Mouse (Mus musculus) thymus, adult 18-20 months (tissue): ENCODE measurements around the gene Ephx4.
"Not testable (repeated sequence)": the region's sequence is repeated elsewhere in the genome, so short reads cannot be mapped to it uniquely, and the experiment has no call there.

Source experiments
- DNase-seq, 2 experiments: peaks; one replicate each; pipeline ENCODE4 v3.0.0; 2022; ENCODE audit warnings: mixed read lengths in 2 of 2

The Ephx4 gene

DNA sequence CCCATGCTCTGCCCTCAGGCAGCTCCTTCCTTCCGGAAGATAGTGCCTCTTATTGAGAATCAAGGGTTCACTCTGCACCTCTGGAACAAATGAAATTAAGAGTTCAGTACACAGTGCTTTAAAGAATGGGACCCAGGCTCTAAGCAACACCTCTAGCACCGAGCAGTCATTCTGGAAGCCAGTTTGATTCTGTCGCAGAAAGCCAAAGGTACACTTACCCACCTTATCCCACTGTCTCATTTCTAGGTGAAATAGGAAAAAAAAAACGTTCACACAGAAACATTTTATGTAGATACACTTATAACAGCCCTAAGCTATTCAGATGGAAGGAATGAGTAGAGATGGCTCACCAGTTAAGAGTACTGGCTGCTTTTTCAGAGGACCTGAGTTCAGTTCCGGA, at the start of gene Ephx4:
Ephx4 (plus strand) TSS at position 301 of the 400 bp plus-strand sequence.
- no peak for DNase-seq

GRCm38 (mm10) chr5:107353981-107354380, 48.6 kb upstream of the Ephx4 start:
- peak; percentile 38 to 68 for DNase-seq

- peak; percentile 48 to 65 for DNase-seq
These were observed 46.7 kb upstream of the Ephx4 start for GRCm38 (mm10) chr5:107355801-107356200.

GRCm38 (mm10) chr5:107357723-107358122, 44.8 kb upstream of the Ephx4 start:
- DNase-seq, result no peak

GRCm38 (mm10) chr5:107359395-107360053, 43.0 kb upstream of the Ephx4 start:
- DNase-seq, result peak; percentile 80 to 86

DNA sequence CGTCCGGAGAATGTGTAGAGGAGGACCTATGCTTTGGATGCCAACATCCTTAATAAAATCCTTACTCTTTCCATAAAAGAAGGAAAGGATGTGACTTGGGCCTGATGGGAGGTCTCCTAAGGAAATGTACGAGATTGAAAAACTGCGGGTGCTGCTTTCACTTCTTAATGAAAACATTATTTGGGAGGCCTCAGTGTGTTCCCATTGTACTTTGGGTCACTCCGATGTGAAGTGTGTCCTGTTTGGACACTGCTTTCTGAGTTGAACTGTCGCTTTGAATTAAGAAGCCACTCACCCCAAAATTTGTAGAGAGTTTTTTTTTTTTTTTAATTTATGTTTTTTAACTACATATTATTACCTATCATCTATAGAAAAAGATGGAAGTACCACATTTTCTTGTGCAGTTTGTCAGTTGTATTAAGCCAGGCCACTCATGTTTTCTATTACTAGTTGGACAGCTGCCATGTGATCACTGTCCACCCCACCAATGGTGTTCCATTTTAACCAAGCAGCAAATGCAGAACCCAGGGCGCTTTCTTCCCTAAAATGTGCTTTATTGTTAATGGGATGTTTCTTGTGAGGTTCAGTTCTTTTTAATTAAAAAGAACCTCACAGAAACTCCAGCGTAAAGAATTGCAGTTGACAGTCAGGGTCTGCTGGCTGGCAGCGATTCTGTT, 42.3 kb upstream of the Ephx4 start:
- no peak for DNase-seq

DNA sequence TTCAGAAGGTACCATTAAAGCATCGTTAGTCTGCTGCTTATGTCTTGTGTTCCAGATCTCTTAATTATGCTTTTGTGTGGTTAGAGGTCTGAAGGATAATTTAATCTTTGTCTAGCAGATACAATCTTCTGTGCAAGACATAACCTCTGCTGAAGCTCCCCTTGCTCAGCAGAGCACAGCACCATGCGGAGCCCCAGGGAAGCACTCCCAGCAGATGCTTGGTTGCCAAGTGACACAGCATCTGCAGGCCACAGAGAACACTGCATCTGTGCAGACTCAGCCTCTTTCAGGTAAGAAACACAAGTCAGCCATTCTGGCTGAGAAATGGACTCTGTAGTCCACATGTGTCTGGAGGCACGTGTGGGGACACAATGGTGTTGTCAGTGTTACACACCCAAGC, 32.5 kb upstream of the Ephx4 start:
- DNase-seq, result no peak

DNA sequence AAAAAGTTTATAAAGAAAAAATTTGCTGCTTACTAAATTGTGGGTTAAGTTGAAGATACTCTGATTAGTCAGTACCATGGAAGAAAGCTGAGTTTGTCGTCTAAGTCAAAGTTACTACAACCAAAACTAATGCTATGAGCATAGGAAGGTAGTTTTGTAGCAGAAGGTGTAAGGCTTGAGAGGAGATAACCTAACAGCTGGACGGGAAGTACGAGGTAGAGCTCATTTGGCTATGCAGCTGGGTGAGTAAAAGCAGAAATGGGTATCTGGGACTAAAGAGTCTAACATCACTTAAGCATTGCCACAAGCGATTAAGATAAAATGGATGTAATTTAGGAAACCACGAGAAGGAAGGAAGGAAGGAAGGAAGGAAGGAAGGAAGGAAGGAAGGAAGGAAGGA, 31.2 kb upstream of the Ephx4 start:
- no peak for DNase-seq

- DNase-seq, result peak; percentile 46 to 67
These were observed 29.3 kb upstream of the Ephx4 start for GRCm38 (mm10) chr5:107373256-107373655.

GRCm38 (mm10) chr5:107386448-107386847, 16.1 kb upstream of the Ephx4 start:
- not testable (repeated sequence) for DNase-seq

DNA sequence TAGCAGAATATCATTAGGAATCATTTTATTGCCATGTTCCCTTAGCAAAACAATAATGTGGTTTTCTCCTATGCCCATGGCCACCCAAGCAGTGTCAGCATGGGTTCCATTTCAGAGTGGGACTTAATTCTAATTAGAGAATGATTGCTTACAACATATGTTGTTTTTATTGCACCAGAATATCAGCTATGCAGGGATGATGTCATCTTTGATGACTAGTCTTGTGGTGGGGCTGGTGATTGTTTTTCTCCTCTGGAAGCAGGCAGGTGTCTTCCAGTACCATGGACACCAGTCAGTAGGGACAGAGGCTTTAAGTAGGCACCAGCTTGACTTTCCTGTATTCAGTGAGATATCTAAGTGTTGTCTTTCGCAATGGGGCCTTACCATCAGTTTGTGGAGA, 14.7 kb upstream of the Ephx4 start:
- no peak for DNase-seq

DNA sequence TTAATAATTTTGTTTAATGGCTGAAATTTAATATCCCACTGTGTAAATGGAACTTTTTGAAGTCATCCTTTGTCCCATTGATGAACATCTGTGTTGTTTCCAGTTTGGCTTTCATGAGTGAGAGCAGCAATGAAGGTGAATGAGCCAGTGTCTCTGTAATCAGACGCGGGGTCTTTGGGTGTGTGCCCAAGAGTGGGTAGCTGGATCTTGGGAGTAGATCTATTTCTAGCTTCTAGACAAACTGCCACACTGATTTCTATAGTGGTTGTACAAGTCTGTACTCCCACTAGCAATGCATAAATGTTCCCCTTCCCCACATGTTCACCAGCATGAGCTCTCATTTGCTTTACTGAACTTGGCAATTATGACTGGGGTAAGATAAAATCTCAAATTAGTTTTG, 13.2 kb upstream of the Ephx4 start:
- DNase-seq, result no peak

- DNase-seq, result no peak
These were observed 8.1 kb upstream of the Ephx4 start for GRCm38 (mm10) chr5:107394437-107394836.

DNA sequence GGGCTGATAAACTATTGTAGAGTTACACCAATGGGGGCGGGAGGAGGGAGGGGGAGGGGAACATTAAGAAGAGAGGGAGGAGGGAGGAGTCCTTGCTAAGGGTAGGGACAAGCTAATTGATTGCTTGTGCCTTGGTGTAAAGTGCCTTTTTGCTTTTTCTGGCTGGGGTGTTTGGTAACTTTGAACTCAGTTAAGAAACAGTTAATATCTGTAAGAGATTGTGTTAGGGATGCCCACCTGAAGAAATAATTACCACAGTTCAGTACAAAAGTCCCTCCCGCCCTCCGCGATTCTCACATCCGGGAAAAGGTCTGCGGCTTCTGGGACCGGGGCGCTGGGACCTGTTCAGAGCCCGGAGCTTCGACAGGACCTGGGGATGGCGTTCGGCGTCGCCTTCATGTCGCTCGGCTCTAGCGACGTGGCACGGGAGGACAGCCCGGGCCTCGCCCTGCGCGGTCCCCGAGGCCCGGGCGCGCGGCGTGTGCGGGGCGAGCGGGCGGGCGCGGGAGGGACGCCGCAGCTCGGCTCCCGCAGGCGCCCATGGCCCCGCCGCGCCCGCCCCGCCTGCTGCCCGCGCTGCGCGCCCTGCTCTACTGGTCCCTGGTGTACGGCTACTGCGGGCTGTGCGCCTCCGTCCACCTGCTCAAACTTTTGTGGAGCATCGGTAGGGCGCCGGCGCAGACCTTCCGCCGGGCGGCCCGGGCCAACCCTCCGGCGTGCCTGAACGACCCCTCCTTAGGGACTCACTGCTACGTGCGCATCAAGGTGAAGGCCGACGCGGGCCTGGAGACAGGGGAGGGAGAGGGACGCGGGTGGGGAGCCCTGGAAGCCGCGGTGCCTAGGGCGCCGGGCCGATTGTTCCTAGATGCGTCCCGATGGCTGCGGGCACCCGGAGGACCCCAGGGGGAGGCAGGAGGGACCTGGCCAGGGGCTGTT, 743 bp downstream of the Ephx4 start:
- DNase-seq, result peak in 1 of 2 experiments; percentile 4

- no peak for DNase-seq
These were observed 1.6 kb downstream of the Ephx4 start for GRCm38 (mm10) chr5:107403947-107404684.

GRCm38 (mm10) chr5:107405361-107405760, 2.8 kb downstream of the Ephx4 start:
- DNase-seq, result no peak

DNA sequence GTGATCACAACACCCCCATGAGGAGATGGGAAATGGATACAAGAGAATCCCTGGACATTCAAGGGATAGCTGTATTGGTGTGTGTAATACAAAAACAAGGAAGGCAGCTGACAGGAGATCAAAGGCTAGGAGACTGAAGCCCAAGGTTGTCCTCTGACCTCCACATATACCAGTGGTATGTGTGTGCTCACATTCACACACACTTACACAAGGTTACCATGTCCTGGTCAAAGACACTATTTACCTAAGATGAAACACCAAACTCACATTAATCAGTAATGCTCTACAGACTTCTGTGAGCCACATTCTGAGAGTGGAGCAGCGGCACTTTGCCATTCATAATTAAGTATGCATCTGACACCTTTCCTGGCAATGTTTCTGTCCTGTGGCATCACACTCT, 7.8 kb downstream of the Ephx4 start:
- no peak for DNase-seq

- DNase-seq, result no peak
These were observed 8.8 kb downstream of the Ephx4 start for GRCm38 (mm10) chr5:107411326-107411725.

GRCm38 (mm10) chr5:107412285-107412684, 9.7 kb downstream of the Ephx4 start:
- no peak for DNase-seq

- no peak for DNase-seq
These were observed 12.6 kb downstream of the Ephx4 start for GRCm38 (mm10) chr5:107415098-107415497.

- DNase-seq, result no peak
These were observed 19.1 kb downstream of the Ephx4 start for GRCm38 (mm10) chr5:107421676-107422075.

DNA sequence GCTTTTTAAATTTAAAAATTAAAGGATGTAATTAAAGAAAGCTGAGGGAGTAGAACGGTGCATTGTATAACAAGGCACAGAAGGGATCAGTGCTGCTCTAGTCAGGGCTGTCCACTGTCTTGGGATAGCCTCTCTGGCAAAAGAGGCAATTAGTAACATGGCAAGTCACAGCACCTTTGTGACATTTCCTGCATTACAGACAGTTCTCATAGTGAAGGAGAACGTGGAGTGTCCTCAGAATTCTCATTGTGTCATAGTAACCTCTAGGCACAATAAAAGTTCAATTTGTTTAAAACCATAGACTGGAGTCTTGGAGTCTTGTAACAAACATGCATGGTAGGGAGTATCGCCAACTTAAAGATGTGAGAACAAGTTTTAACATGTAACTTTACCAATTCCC, 28.7 kb downstream of the Ephx4 start, which contains the start of gene Lpcat2b:
Lpcat2b (plus strand) TSS at position 301 of the 400 bp plus-strand sequence.
- no peak for DNase-seq

DNA sequence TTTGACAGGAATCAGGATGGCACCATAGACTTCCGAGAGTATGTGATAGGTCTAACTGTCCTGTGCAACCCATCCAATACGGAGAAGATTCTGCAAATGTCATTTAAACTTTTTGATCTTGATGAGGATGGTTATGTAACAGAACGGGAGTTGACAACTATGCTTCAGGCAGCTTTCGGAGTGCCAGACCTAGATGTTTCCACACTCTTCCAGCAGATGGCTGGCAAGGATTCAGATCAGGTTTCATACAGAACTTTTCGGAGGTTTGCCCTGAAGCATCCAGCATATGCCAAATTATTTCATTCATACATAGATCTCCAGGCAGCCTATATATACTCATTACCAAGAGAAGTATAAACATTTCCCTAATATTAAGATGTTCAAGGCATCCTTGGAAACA, 31.5 kb downstream of the Ephx4 start:
- no peak for DNase-seq
